Mouse (Mus musculus) liver, embryonic 14.5 days (tissue): Measurements from ENCODE around the gene Trmt44. TPM values are rescaled to one million over a fixed set of nuclear protein-coding genes. Genes with fewer than 3 reads are reported as not detected.

Source experiments
- ATAC-seq: fragments of 200-750 bp; cut with Nextera tagmentation; 2 replicates; pipeline ENCODE4 v1.8.0; 2017; ENCODE audit warnings: moderate number of reproducible peaks, mild to moderate bottlenecking, moderate library complexity; ENCODE audit not compliant: insufficient read depth
- DNase-seq, 3 experiments: peaks; one replicate each; pipeline ENCODE4 v3.0.0-alpha.2; 2012 to 2013; ENCODE audit warnings: low read depth in 3 of 3, low spot score in 3 of 3
- H3K27ac ChIP-seq: fragments of 300-500 bp; sonication (generic); 2 replicates; pipeline ENCODE4 v1.5.1; 2014; ENCODE audit warnings: moderate library complexity, mild to moderate bottlenecking, control low read depth, inconsistent platforms
- H3K27me3 ChIP-seq: fragments of 300-500 bp; sonication (generic); 2 replicates; pipeline ENCODE4 v1.6.1; 2014; ENCODE audit warnings: mild to moderate bottlenecking, low read length, moderate library complexity; ENCODE audit not compliant: control insufficient read depth, insufficient read depth
- H3K36me3 ChIP-seq: fragments of 300-500 bp; sonication (generic); replicated peaks from 2 replicates; pipeline ENCODE4 v1.6.1; 2014; ENCODE audit warnings: low read depth; ENCODE audit not compliant: control insufficient read depth, insufficient read depth
- H3K4me1 ChIP-seq, 2 experiments: fragments of 200-500 bp in 1 of 2; fragments of 300-500 bp in 1 of 2; sonication (generic) in 1 of 2; replicated peaks; 2 replicates each; pipeline ENCODE4 v1.6.1; 2012 to 2014; ENCODE audit warnings: antibody characterized with exemption in 1 of 2, inconsistent platforms in 1 of 2, low read length in 1 of 2; ENCODE audit not compliant: control insufficient read depth in 2 of 2, insufficient read depth in 2 of 2
- H3K4me2 ChIP-seq: fragments of 300-500 bp; sonication (generic); 2 replicates; pipeline ENCODE4 v1.6.1; 2014; ENCODE audit warnings: low read depth, mild to moderate bottlenecking, control low read depth, moderate library complexity
- H3K4me3 ChIP-seq, 2 experiments: fragments of 200-500 bp in 1 of 2; fragments of 300-500 bp in 1 of 2; sonication (generic) in 1 of 2; 2 replicates each; pipeline ENCODE4 v1.5.1; 2012 to 2014; ENCODE audit warnings: low read depth in 2 of 2, low read length in 2 of 2, mild to moderate bottlenecking in 2 of 2, control low read depth in 1 of 2, inconsistent platforms in 1 of 2, moderate library complexity in 1 of 2; ENCODE audit not compliant: insufficient read depth in 1 of 2
- H3K9ac ChIP-seq: fragments of 300-500 bp; sonication (generic); replicated peaks from 2 replicates; pipeline ENCODE4 v1.6.1; 2014; ENCODE audit warnings: mild to moderate bottlenecking, control low read depth, moderate library complexity
- H3K9me3 ChIP-seq: fragments of 300-500 bp; sonication (generic); 2 replicates; pipeline ENCODE4 v1.6.1; 2016; ENCODE audit warnings: low read length, mixed read lengths; ENCODE audit not compliant: control insufficient read depth
- CTCF ChIP-seq: IDR thresholded peaks from 2 replicates; pipeline ENCODE4 v1.5.1; 2016; ENCODE audit warnings: antibody characterized with exemption, low read depth, control low read depth
- EP300 ChIP-seq: IDR thresholded peaks from 2 replicates; pipeline ENCODE4 v1.6.1; 2016; ENCODE audit warnings: antibody characterized with exemption, low read depth
- WGBS: fragments of 180-500 bp; shearing (Covaris S2); extraction: QIAGEN DNeasy Blood & Tissue Kit; methylation state at CpG from one replicate; pipeline ENCODE4 v1.1.7; 2014; ENCODE audit not compliant: insufficient replicate concordance; 5-methylcytosine and 5-hydroxymethylcytosine counted together
- polyA plus RNA-seq, 2 experiments: library from polyadenylated mRNA; depleted of rRNA in 1 of 2; stranded (reverse) in 1 of 2; unstranded in 1 of 2; fragments of >200 nt; fragmentation: Nextera tagmentation in 1 of 2; extraction: Ambion mirVana in 1 of 2; gene quantifications; 2 replicates each; pipeline versions ENCODE4 v1.2.1 to v1.2.3; 2012 to 2014

The Trmt44 gene
- polyA plus RNA-seq, 2 experiments: 2.0 to 2.3 TPM

GRCm38 (mm10) chr5:35524381-35524780 lies 50.5 kb downstream of the Trmt44 start:
- no peak for TF ChIP-seq CTCF
- TF ChIP-seq EP300: no peak
- 47% methylated on average over 2 of the region's 2 CpGs for whole genome bisulfite sequencing
- no peak overlapping the region for H3K4me2 ChIP-seq

GRCm38 (mm10) chr5:35523735-35524134 lies 51.1 kb downstream of the Trmt44 start:
- Histone ChIP-seq H3K4me2 (no peak overlapping the region), H3K27me3 (peaks cover 22% of the 10 kb centered on the region), H3K9ac (no peak overlapping the region), H3K4me1 (no peaks in the 10 kb centered on the region), H3K27ac (no peak overlapping the region), H3K36me3 (no peaks in the 10 kb centered on the region), H3K9me3 (no peaks in the 10 kb centered on the region), H3K4me3 (no peak overlapping the region)
- ATAC-seq: no peak
- peak in 2 of 3 experiments; percentile 6 to 12 for DNase-seq
- TF ChIP-seq CTCF: peak; percentile 79
- TF ChIP-seq EP300: no peak
- 2% methylated on average over 5 of the region's 5 CpGs for WGBS

More at GRCm38 (mm10) chr5:35524381-35524780, 50.5 kb downstream of the Trmt44 start:
- Histone ChIP-seq H3K9ac (no peak overlapping the region), H3K27me3 (peaks cover 22% of the 10 kb centered on the region), H3K4me1 (no peaks in the 10 kb centered on the region), H3K27ac (no peak overlapping the region), H3K36me3 (no peaks in the 10 kb centered on the region), H3K9me3 (no peaks in the 10 kb centered on the region), H3K4me3 (no peak overlapping the region)
- DNase-seq (no peak), ATAC-seq (no peak)

- H3K9me3 ChIP-seq: no peaks in the 10 kb centered on the region
- H3K4me2 ChIP-seq: no peak overlapping the region
- DNase-seq (no peak), ATAC-seq (no peak)
- H3K9ac ChIP-seq: no peak overlapping the region
- no peaks in the 10 kb centered on the region for H3K4me1 ChIP-seq
- no peak overlapping the region for H3K27ac ChIP-seq
- TF ChIP-seq CTCF: no peak
- no peak for TF ChIP-seq EP300
- H3K36me3 ChIP-seq: no peaks in the 10 kb centered on the region
- no peaks in the 10 kb centered on the region for H3K27me3 ChIP-seq
- WGBS: 57% methylated on average over 11 of the region's 11 CpGs
- no peak overlapping the region for H3K4me3 ChIP-seq
Measured at GRCm38 (mm10) chr5:35516781-35517180, 58.1 kb downstream of the Trmt44 start.

- DNase-seq (peak in 2 of 3 experiments; percentile 13 to 22), ATAC-seq (no peak)
- Histone ChIP-seq H3K4me2 (no peak overlapping the region), H3K4me3 (no peak overlapping the region), H3K4me1 (no peaks in the 10 kb centered on the region), H3K9me3 (no peaks in the 10 kb centered on the region), H3K27ac (no peak overlapping the region), H3K36me3 (no peaks in the 10 kb centered on the region), H3K9ac (no peak overlapping the region), H3K27me3 (no peaks in the 10 kb centered on the region)
- TF ChIP-seq EP300 (no peak), CTCF (peak; percentile 88)
- WGBS: 17% methylated on average over 5 of the region's 5 CpGs
Measured at GRCm38 (mm10) chr5:35510589-35510988, 64.3 kb downstream of the Trmt44 start.

Other genes starting within 250 kb of the Trmt44 start
- not detected in 2 replicates for gene Hmx1, start 186.0 kb downstream of the Trmt44 start, polyA plus RNA-seq (2012; rRNA removed)
- not detected in 2 replicates for gene Hmx1, start 186.0 kb downstream of the Trmt44 start, polyA plus RNA-seq (2014; fragmentation: Nextera tagmentation; extraction: Ambion mirVana)
- gene Cpz, start 49.4 kb downstream of the Trmt44 start, polyA plus RNA-seq (2012; rRNA removed): 0.58 and 0.89 TPM in 2 replicates
- gene Cpz, start 49.4 kb downstream of the Trmt44 start, polyA plus RNA-seq (2014; fragmentation: Nextera tagmentation; extraction: Ambion mirVana): 0.59 and 1.0 TPM in 2 replicates
- gene Acox3, start 8.0 kb upstream of the Trmt44 start, polyA plus RNA-seq (2012; rRNA removed): 3.4 and 3.6 TPM in 2 replicates
- gene Acox3, start 8.0 kb upstream of the Trmt44 start, polyA plus RNA-seq (2014; fragmentation: Nextera tagmentation; extraction: Ambion mirVana): 2.5 and 3.2 TPM in 2 replicates
- 0.46 and 0.80 TPM in 2 replicates for gene Htra3, start 104.7 kb upstream of the Trmt44 start, polyA plus RNA-seq (2012; rRNA removed)
- gene Htra3, start 104.7 kb upstream of the Trmt44 start, polyA plus RNA-seq (2014; fragmentation: Nextera tagmentation; extraction: Ambion mirVana): 0.99 and 1.5 TPM in 2 replicates
- 0.93 and 0.98 TPM in 2 replicates for gene Sh3tc1, start 164.9 kb upstream of the Trmt44 start, polyA plus RNA-seq (2012; rRNA removed)
- 1.5 and 1.8 TPM in 2 replicates for gene Sh3tc1, start 164.9 kb upstream of the Trmt44 start, polyA plus RNA-seq (2014; fragmentation: Nextera tagmentation; extraction: Ambion mirVana)
- gene Ablim2, start 182.8 kb upstream of the Trmt44 start, polyA plus RNA-seq (2012; rRNA removed): 0.10 and 0.16 TPM in 2 replicates
- 0.13 TPM in 1 of 2 replicates, not detected in the other for gene Ablim2, start 182.8 kb upstream of the Trmt44 start, polyA plus RNA-seq (2014; fragmentation: Nextera tagmentation; extraction: Ambion mirVana)